Mouse (Mus musculus): ENCODE measurements around the gene Orm2. TPM values are rescaled to one million over a fixed set of nuclear protein-coding genes. Genes with fewer than 3 reads are reported as not detected.

The Orm2 gene
- polyA plus RNA-seq, 1 experiment from 2014 or later, result not detected

- 93% methylated on average over 4 of the region's 4 CpGs for WGBS
- Histone ChIP-seq H3K27me3 (replicated peaks) (no peaks in the 10 kb centered on the region), H3K4me3 (replicated peaks) (no peak overlapping the region), H3K9me3 (replicated peaks) (no peaks in the 10 kb centered on the region), H3K9ac (replicated peaks) (no peak overlapping the region), H3K4me2 (no peak overlapping the region), H3K36me3 (peaks cover 17% of the 10 kb centered on the region), H3K27ac (replicated peaks) (no peak overlapping the region), H3K4me1 (no peaks in the 10 kb centered on the region)
- ATAC-seq (ENCODE audit: low FRiP score), result no peak
Measured at GRCm38 (mm10) chr4:63382676-63383369, 20.6 kb downstream of the Orm2 start.

DNA sequence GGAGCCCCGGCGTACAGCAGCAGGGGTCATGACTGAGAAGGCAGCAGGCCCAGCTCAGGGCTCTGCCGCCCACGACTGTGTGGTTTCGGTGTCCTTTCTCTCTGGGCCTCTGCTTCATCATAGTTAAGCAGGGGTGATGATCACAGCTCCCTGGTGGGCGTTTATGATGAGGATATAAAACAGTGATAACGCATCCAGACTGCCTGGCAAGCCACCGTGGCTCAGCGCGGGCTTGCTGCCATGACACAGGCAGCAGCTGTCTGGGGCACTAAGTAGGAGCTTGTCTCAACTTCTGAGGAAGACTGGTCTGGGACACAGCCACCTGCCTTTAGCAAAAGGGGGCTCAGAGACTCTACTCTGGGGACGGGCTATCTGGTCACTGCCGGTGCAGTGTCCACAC lies 21.2 kb downstream of the Orm2 start:
- WGBS, result 59% methylated on average over 12 of the region's 12 CpGs
- ATAC-seq (ENCODE audit: low FRiP score), result no peak
- Histone ChIP-seq H3K4me3 (replicated peaks) (no peak overlapping the region), H3K36me3 (peaks cover 17% of the 10 kb centered on the region), H3K4me1 (peaks cover 4% of the 10 kb centered on the region; the same call in 1 of the 2 replicates), H3K4me2 (no peak overlapping the region), H3K9ac (replicated peaks) (no peak overlapping the region), H3K27ac (replicated peaks) (no peak overlapping the region), H3K27me3 (replicated peaks) (no peaks in the 10 kb centered on the region), H3K9me3 (replicated peaks) (no peaks in the 10 kb centered on the region)

GRCm38 (mm10) chr4:63384262-63384661 lies 22.0 kb downstream of the Orm2 start:
- H3K4me1 ChIP-seq, result peaks cover 7% of the 10 kb centered on the region
- no peak overlapping the region for H3K4me2 ChIP-seq
- no peak overlapping the region for H3K9ac ChIP-seq (replicated peaks)
- H3K36me3 ChIP-seq, result peaks cover 15% of the 10 kb centered on the region
- no peaks in the 10 kb centered on the region for H3K9me3 ChIP-seq (replicated peaks)
- H3K27me3 ChIP-seq (replicated peaks), result no peaks in the 10 kb centered on the region
- no peak overlapping the region for H3K4me3 ChIP-seq (replicated peaks)
- WGBS, result 96% methylated on average over 4 of the region's 4 CpGs
- H3K27ac ChIP-seq (replicated peaks), result no peak overlapping the region
- no peak for ATAC-seq (ENCODE audit: low FRiP score)

GRCm38 (mm10) chr4:63385253-63385652 lies 23.0 kb downstream of the Orm2 start:
- H3K9ac ChIP-seq (replicated peaks), result no peak overlapping the region
- peaks cover 17% of the 10 kb centered on the region for H3K4me1 ChIP-seq
- no peak overlapping the region for H3K4me3 ChIP-seq (replicated peaks)
- no peak overlapping the region for H3K27ac ChIP-seq (replicated peaks)
- no peaks in the 10 kb centered on the region for H3K27me3 ChIP-seq (replicated peaks)
- ATAC-seq (ENCODE audit: low FRiP score), result no peak
- peaks cover 5% of the 10 kb centered on the region; the same call in 1 of the 2 replicates for H3K36me3 ChIP-seq
- WGBS, result 96% methylated on average over 3 of the region's 3 CpGs
- no peaks in the 10 kb centered on the region for H3K9me3 ChIP-seq (replicated peaks)
- no peak overlapping the region for H3K4me2 ChIP-seq

DNA sequence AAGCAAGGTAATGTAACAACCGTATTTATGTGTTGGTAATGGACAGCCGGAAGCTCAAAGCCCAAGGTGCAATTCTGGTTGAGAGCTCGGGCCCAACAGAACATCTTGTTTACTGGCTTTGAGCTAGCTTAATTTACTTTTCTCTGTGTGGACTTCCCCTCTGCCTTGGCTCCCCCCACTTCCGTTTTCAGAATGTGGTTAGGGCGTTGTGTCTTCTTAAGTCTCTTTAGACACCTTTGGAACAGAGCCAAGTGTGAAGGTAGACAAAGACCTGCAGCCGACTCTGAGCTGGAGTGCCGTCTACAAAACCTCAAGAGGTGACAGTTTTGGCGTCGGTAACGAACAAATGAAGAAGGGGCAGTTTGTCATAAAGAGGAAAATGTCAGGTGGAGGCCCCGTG lies 23.5 kb downstream of the Orm2 start:
- H3K36me3 ChIP-seq, result 0 out of 2 replicates have a peak, but pooled peaks cover 5% of the 10 kb centered on the region
- H3K4me3 ChIP-seq (replicated peaks), result no peak overlapping the region
- H3K4me2 ChIP-seq, result no peak overlapping the region
- no peaks in the 10 kb centered on the region for H3K27me3 ChIP-seq (replicated peaks)
- 82% methylated on average over 11 of the region's 11 CpGs for WGBS
- no peaks in the 10 kb centered on the region for H3K9me3 ChIP-seq (replicated peaks)
- peaks cover 19% of the 10 kb centered on the region for H3K4me1 ChIP-seq
- ATAC-seq (ENCODE audit: low FRiP score), result no peak
- H3K9ac ChIP-seq (replicated peaks), result no peak overlapping the region
- no peak overlapping the region for H3K27ac ChIP-seq (replicated peaks)

- H3K36me3 ChIP-seq, result no peaks in the 10 kb centered on the region
- no peak overlapping the region for H3K27ac ChIP-seq (replicated peaks)
- H3K27me3 ChIP-seq (replicated peaks), result no peaks in the 10 kb centered on the region
- H3K9ac ChIP-seq (replicated peaks), result no peak overlapping the region
- no peaks in the 10 kb centered on the region for H3K9me3 ChIP-seq (replicated peaks)
- ATAC-seq (ENCODE audit: low FRiP score), result no peak
- 57% methylated on average over 6 of the region's 6 CpGs for WGBS
- peaks cover 19% of the 10 kb centered on the region for H3K4me1 ChIP-seq
- H3K4me3 ChIP-seq (replicated peaks), result no peak overlapping the region
- no peak overlapping the region for H3K4me2 ChIP-seq
Measured at GRCm38 (mm10) chr4:63388029-63388428, 25.8 kb downstream of the Orm2 start.

DNA sequence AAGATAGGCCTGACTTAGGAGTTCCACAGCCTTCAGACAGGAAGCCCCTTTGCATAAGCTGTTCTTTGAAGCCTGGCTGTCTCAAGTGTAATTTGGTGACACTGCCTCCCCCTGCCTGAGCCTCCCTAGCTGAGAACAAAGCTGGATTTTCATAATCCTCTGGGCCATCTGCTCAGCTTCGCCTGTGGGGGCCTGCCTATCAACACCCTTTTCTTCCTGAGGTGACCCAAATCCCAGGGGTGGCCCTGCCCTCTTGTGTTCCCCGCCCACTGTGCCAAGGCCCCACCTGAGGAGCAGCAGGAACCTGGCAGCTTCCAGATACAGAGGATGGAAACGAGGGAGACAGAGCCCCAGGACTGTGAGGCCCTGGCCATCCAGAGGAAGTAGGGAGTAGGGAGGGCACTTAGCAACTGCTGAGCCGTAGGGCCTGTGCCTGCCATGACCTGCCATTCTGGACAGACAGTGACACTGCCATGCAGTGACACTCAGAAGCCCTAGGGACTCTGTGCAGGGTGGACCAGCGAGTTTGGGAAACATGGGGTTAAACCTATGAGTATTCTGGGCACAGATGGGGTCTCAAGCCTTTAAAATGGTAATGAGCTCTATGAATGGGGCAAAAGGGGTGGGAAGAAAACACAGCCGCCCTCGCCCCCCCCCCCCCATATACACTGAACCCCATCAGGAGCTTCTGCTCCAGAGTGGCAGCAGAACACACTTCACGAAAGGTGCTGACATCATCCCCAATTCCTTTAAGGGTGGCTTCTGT lies 27.1 kb downstream of the Orm2 start:
- Histone ChIP-seq H3K4me2 (no peak overlapping the region), H3K9ac (replicated peaks) (no peak overlapping the region), H3K9me3 (replicated peaks) (no peaks in the 10 kb centered on the region), H3K4me1 (peaks cover 19% of the 10 kb centered on the region), H3K36me3 (no peaks in the 10 kb centered on the region), H3K4me3 (replicated peaks) (no peak overlapping the region), H3K27ac (replicated peaks) (0 out of 2 replicates have a peak overlapping the region, but pooled peaks have one; percentile 3), H3K27me3 (replicated peaks) (no peaks in the 10 kb centered on the region)
- peak; percentile 53 for ATAC-seq (ENCODE audit: low FRiP score)
- WGBS, result 21% methylated on average over 8 of the region's 8 CpGs

GRCm38 (mm10) chr4:63389887-63390528 lies 27.8 kb downstream of the Orm2 start:
- Histone ChIP-seq H3K4me1 (peaks cover 19% of the 10 kb centered on the region), H3K4me3 (replicated peaks) (no peak overlapping the region), H3K27ac (replicated peaks) (no peak overlapping the region), H3K27me3 (replicated peaks) (no peaks in the 10 kb centered on the region), H3K4me2 (no peak overlapping the region), H3K9me3 (replicated peaks) (no peaks in the 10 kb centered on the region), H3K9ac (replicated peaks) (no peak overlapping the region), H3K36me3 (no peaks in the 10 kb centered on the region; the same call in 1 of the 2 replicates)
- 40% methylated on average over 11 of the region's 11 CpGs for WGBS
- peak; percentile 56; the same call in 1 of the 2 replicates for ATAC-seq (ENCODE audit: low FRiP score)

GRCm38 (mm10) chr4:63391322-63391721 lies 29.1 kb downstream of the Orm2 start:
- Histone ChIP-seq H3K4me3 (replicated peaks) (no peak overlapping the region), H3K9me3 (replicated peaks) (no peaks in the 10 kb centered on the region), H3K4me1 (peaks cover 19% of the 10 kb centered on the region), H3K27ac (replicated peaks) (no peak overlapping the region), H3K36me3 (peaks cover 2% of the 10 kb centered on the region), H3K4me2 (no peak overlapping the region), H3K9ac (replicated peaks) (no peak overlapping the region), H3K27me3 (replicated peaks) (no peaks in the 10 kb centered on the region)
- ATAC-seq (ENCODE audit: low FRiP score), result no peak
- WGBS, result 93% methylated on average over 6 of the region's 6 CpGs

DNA sequence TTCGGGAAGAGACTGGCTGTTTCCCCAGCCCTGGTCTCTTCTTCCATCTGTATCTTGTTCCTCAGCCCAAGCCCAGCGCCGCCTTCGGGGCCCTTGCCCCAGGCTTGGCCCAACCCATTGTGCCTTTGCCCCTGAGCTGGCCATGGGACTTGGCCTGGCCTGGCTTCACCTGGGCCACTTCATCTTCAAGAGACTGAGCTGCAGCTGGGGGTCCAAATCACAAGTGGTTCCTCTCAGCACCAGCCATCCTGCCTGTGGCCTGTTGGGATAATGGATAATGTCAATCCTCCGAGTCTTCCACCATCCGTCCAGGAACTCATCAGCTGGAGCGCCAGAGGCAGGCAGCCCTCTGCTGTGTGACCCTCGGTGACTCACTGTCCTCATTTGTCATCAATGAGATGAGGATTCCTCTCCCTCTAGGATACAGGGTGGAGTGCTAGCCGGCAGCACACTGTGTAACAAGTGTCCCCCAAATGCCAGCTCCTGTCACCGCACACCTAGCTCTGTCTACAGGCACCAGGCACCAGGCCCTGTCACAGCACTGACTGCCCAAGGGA lies 35.8 kb downstream of the Orm2 start:
- H3K27me3 ChIP-seq (replicated peaks), result no peaks in the 10 kb centered on the region
- no peak overlapping the region for H3K4me3 ChIP-seq (replicated peaks)
- no peak overlapping the region for H3K9ac ChIP-seq (replicated peaks)
- H3K4me2 ChIP-seq, result no peak overlapping the region
- no peak for ATAC-seq (ENCODE audit: low FRiP score)
- no peak overlapping the region for H3K27ac ChIP-seq (replicated peaks)
- no peaks in the 10 kb centered on the region for H3K9me3 ChIP-seq (replicated peaks)
- H3K36me3 ChIP-seq, result peaks cover 2% of the 10 kb centered on the region
- WGBS, result 88% methylated on average over 10 of the region's 10 CpGs
- peaks cover 13% of the 10 kb centered on the region for H3K4me1 ChIP-seq

DNA sequence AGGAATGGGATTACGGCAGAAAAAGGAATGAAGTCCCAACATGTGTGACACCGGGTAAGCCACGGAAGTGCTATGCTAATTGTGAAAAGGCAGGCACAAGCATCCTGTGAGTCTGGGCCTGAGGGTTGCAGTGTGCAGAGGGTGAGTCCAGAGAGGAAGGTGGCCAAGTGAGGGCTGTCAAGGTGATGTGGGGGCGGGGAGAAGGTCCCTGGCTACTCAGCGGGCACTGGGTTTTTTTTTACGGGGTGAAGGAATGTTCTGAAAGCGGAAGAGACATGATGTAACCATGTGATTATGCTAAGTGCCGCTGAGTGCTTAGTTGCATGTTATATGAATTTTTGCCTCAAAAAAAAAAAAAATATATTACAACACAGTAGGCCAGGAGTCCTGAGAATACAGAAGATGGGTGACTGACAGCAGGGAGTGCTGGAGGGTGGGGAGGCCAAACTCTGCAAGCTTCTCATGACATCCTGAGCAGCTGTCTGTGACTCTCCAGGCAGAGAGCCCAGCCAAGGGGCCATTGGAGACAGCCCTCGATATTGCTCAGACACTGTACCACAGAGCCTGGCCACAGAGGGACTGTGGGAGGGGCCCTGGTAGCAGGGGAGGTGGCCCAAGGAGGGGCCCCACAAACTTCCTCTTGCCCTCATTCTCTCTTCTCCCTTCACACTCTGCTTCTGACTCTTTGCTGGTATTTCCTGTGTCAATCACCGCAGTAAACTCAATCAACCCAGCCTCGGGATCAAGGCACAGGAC lies 36.8 kb downstream of the Orm2 start:
- no peak for ATAC-seq (ENCODE audit: low FRiP score)
- H3K4me3 ChIP-seq (replicated peaks), result no peak overlapping the region
- peaks cover 22% of the 10 kb centered on the region for H3K4me1 ChIP-seq
- no peak overlapping the region for H3K4me2 ChIP-seq
- 65% methylated on average over 11 of the region's 11 CpGs for WGBS
- no peak overlapping the region for H3K27ac ChIP-seq (replicated peaks)
- no peak overlapping the region for H3K9ac ChIP-seq (replicated peaks)
- peaks cover 2% of the 10 kb centered on the region for H3K36me3 ChIP-seq
- no peaks in the 10 kb centered on the region for H3K9me3 ChIP-seq (replicated peaks)
- H3K27me3 ChIP-seq (replicated peaks), result no peaks in the 10 kb centered on the region
